Mouse (Mus musculus) heart, embryonic 16.5 days (tissue): ENCODE measurements around the gene Carmil1. TPM values are rescaled to one million over a fixed set of nuclear protein-coding genes. Genes with fewer than 3 reads are reported as not detected.
A peak's percentile ranks its signal among the peaks of the same experiment; 100 is the strongest.

Experiments used
- ATAC-seq: fragments of 200-750 bp; cut with Nextera tagmentation; replicated peaks from 2 replicates; pipeline ENCODE4 v1.8.0; 2017; ENCODE audit warnings: moderate number of reproducible peaks; ENCODE audit not compliant: insufficient read depth, low FRiP score; ENCODE audit errors: extremely low read depth
- H3K27ac ChIP-seq: fragments of 300-500 bp; sonication (generic); 2 replicates; pipeline ENCODE4 v1.5.1; 2014; ENCODE audit warnings: mild to moderate bottlenecking, low read length, control low read depth, moderate library complexity
- H3K27me3 ChIP-seq: fragments of 300-500 bp; sonication (generic); 2 replicates; pipeline ENCODE4 v1.6.1; 2014; ENCODE audit warnings: low read length, mixed read lengths; ENCODE audit not compliant: control insufficient read depth, insufficient read depth
- H3K36me3 ChIP-seq: fragments of 300-500 bp; sonication (generic); 2 replicates; pipeline ENCODE4 v1.6.1; 2014; ENCODE audit not compliant: control insufficient read depth, insufficient read depth
- H3K4me1 ChIP-seq: fragments of 300-500 bp; sonication (generic); 2 replicates; pipeline ENCODE4 v1.6.1; 2014; ENCODE audit warnings: low read length, mixed read lengths; ENCODE audit not compliant: control insufficient read depth, insufficient read depth
- H3K4me2 ChIP-seq: fragments of 300-500 bp; sonication (generic); 2 replicates; pipeline ENCODE4 v1.6.1; 2014; ENCODE audit warnings: low read depth, mild to moderate bottlenecking, control low read depth, low read length
- H3K4me3 ChIP-seq: fragments of 300-500 bp; sonication (generic); 2 replicates; pipeline ENCODE4 v1.5.1; 2014; ENCODE audit warnings: mild to moderate bottlenecking, control low read depth, low read length
- H3K9ac ChIP-seq: fragments of 300-500 bp; sonication (generic); 2 replicates; pipeline ENCODE4 v1.6.1; 2014; ENCODE audit warnings: low read length, control low read depth
- H3K9me3 ChIP-seq: fragments of 300-500 bp; sonication (generic); replicated peaks from 2 replicates; pipeline ENCODE4 v1.6.1; 2016; ENCODE audit warnings: low read length; ENCODE audit not compliant: control insufficient read depth
- WGBS: fragments of 180-500 bp; shearing (Covaris S2); extraction: QIAGEN DNeasy Blood & Tissue Kit; methylation state at CpG from one replicate; pipeline ENCODE4 v1.1.7; 2014; 5-methylcytosine and 5-hydroxymethylcytosine counted together
- polyA plus RNA-seq: library from polyadenylated mRNA; unstranded; fragments of >200 nt; fragmentation: Nextera tagmentation; extraction: Ambion mirVana; gene quantifications from 2 replicates; pipeline ENCODE4 v1.2.1, GENCODE M21; 2015

Carmil1 gene
- polyA plus RNA-seq, 1 experiment from 2014 or later: 8.4 TPM

- Histone ChIP-seq H3K36me3 (no peaks in the 10 kb centered on the region), H3K27ac (no peak overlapping the region), H3K9me3 (no peaks in the 10 kb centered on the region), H3K9ac (no peak overlapping the region), H3K4me3 (no peak overlapping the region), H3K27me3 (no peaks in the 10 kb centered on the region), H3K4me1 (no peaks in the 10 kb centered on the region), H3K4me2 (no peak overlapping the region)
- ATAC-seq: no peak
- WGBS: 60% methylated on average over 5 of the region's 5 CpGs
Measured at GRCm38 (mm10) chr13:24264760-24265159, 15.8 kb downstream of the Carmil1 start.

GRCm38 (mm10) chr13:24263560-24263959 is 17.0 kb downstream of the Carmil1 start:
- H3K27ac ChIP-seq: no peak overlapping the region
- H3K27me3 ChIP-seq: no peaks in the 10 kb centered on the region
- H3K4me2 ChIP-seq: no peak overlapping the region
- WGBS: 68% methylated on average over 4 of the region's 4 CpGs
- no peaks in the 10 kb centered on the region for H3K36me3 ChIP-seq
- ATAC-seq: no peak
- H3K9me3 ChIP-seq: no peaks in the 10 kb centered on the region
- H3K4me3 ChIP-seq: no peak overlapping the region
- no peak overlapping the region for H3K9ac ChIP-seq
- no peaks in the 10 kb centered on the region for H3K4me1 ChIP-seq

DNA sequence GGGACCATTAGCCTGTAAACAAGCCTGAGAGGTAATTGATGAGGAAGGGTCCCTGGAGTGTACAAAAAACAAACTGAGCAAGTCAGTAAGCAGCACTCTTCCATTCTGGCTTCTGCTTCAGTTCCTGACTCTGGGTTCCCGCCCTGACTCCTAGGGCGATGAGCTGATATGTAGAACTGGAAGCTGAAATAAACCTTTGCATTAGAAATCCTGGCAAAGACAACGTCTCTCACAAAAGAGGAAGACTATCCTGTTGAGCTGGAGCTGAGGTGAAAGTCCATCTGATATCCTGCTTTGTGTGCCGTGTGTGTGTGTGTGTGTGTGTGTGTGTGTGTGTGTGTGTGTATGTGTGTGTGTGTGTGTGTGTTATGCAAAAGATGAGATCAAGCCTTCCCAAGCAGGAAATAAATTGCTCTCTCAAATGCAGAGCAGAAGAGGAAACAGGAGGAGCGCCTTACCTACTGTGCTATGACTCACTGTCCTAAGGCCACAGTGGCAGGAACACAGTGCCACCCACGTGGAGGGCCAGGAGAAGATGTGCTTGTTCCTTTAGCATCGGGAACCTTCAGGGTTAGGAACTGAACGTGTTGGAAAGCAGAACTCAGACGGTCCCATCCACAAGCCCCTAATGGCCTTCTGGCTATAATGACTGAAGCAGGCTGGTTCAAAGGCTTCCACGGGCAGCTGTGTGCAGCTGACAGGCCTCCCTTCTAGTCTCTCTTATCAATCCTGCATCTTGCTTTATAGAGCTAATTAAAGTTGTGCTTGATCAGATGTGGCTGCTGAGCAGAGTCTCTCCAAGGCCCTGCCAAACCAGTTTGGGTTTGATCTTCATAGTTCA is 19.6 kb downstream of the Carmil1 start:
- H3K36me3 ChIP-seq: no peaks in the 10 kb centered on the region
- ATAC-seq: no peak
- H3K27me3 ChIP-seq: no peaks in the 10 kb centered on the region
- no peak overlapping the region for H3K4me3 ChIP-seq
- H3K9me3 ChIP-seq: no peaks in the 10 kb centered on the region
- H3K27ac ChIP-seq: no peak overlapping the region
- H3K4me1 ChIP-seq: no peaks in the 10 kb centered on the region
- H3K4me2 ChIP-seq: no peak overlapping the region
- 69% methylated on average over 10 of the region's 10 CpGs for WGBS
- no peak overlapping the region for H3K9ac ChIP-seq

DNA sequence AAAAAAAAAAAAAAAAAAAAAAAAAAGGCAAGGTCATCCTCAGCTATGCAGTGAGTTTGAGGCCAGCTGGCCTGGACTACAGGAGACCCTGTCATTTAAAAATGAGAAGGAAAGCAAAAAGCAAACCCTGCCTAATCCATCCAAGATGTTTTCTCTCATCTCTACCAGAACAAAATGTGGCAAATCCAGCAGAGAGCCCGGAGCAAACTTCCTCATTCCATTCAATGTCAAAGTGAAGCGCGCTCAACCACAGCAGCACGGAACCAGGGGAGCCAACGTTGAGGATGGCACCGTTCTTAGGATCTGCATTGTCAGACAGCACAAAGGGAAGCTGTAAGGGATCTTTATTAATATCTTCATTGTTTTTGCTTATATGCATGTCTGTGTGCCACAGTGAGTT is 22.8 kb downstream of the Carmil1 start:
- Histone ChIP-seq H3K36me3 (no peaks in the 10 kb centered on the region), H3K4me2 (no peak overlapping the region), H3K4me1 (peaks cover 6% of the 10 kb centered on the region), H3K4me3 (no peak overlapping the region), H3K9me3 (no peaks in the 10 kb centered on the region), H3K9ac (no peak overlapping the region), H3K27me3 (no peaks in the 10 kb centered on the region), H3K27ac (no peak overlapping the region)
- ATAC-seq: no peak
- 83% methylated on average over 6 of the region's 6 CpGs for WGBS

DNA sequence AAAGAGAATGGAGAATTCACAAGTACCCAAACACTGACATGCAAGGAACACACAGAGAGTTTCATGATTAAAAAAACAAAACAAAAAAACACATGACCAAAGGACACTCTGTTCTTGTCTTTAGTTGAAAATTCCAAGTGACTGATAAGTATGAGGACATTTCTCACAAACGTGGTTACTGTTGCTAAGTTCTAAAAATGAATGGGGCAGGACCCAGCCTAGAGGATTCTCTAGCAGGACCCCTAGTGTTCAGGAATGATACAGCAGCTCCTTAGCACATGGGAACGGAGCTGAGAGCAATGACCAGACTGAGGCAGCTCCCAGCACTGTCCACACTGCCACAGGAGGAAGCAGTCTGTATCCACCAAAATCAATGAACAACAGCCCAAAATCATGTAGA is 26.6 kb downstream of the Carmil1 start:
- Histone ChIP-seq H3K4me2 (no peak overlapping the region), H3K4me3 (no peak overlapping the region), H3K9me3 (no peaks in the 10 kb centered on the region), H3K9ac (no peak overlapping the region), H3K27me3 (no peaks in the 10 kb centered on the region), H3K36me3 (no peaks in the 10 kb centered on the region), H3K27ac (no peak overlapping the region), H3K4me1 (peaks cover 9% of the 10 kb centered on the region)
- 10% methylated on average over 2 of the region's 2 CpGs for WGBS
- ATAC-seq: peak; percentile 78

DNA sequence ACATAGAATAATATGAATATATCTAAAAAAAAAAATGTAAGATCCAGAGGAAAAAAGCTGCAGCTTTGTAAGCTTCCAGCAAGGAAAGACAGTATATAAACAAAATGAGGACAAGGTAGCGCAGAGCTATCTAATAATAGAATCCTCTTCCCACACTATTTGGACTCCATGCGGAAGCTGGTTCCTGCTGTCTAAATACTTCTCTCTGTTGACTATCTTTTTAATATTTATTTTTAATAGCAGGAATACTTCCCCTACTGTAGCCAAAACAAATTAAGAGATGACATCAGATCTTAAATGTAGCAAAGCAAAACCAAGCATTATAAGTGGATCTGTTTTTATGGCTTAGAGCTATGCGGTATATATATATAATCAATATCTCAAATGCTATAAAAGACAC is 27.0 kb downstream of the Carmil1 start:
- Histone ChIP-seq H3K4me3 (no peak overlapping the region), H3K36me3 (no peaks in the 10 kb centered on the region), H3K4me2 (no peak overlapping the region), H3K4me1 (peaks cover 9% of the 10 kb centered on the region), H3K27me3 (no peaks in the 10 kb centered on the region), H3K9me3 (no peaks in the 10 kb centered on the region), H3K9ac (no peak overlapping the region), H3K27ac (no peak overlapping the region)
- no peak for ATAC-seq
- 62% methylated on average over 3 of the region's 3 CpGs for WGBS

GRCm38 (mm10) chr13:24251236-24251635 is 29.4 kb downstream of the Carmil1 start:
- no peak overlapping the region for H3K27ac ChIP-seq
- ATAC-seq: no peak
- H3K4me3 ChIP-seq: no peak overlapping the region
- H3K36me3 ChIP-seq: no peaks in the 10 kb centered on the region
- H3K9ac ChIP-seq: no peak overlapping the region
- H3K27me3 ChIP-seq: no peaks in the 10 kb centered on the region
- 87% methylated on average over 7 of the region's 7 CpGs for WGBS
- no peak overlapping the region for H3K4me2 ChIP-seq
- no peaks in the 10 kb centered on the region for H3K9me3 ChIP-seq
- H3K4me1 ChIP-seq: peaks cover 9% of the 10 kb centered on the region

DNA sequence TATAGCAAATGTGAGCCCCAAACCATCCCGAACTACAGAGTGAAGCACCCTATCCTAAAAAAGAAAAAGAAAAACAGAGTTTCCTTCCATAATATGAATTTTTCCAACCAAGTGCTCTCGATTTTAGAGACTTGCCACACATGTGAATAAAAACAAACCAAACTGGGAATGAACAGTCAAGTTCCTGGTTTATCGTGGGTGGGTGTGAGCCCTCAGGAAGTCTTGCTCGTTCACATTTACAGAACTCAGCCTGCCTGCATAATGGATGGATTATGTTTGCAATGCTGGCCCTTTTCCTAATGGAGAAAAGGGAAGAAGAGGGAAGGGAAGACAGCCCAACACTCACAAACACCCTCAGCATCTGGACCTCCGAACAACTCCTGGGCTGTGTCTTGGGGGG is 32.7 kb downstream of the Carmil1 start:
- Histone ChIP-seq H3K9me3 (no peaks in the 10 kb centered on the region), H3K4me2 (no peak overlapping the region), H3K27me3 (no peaks in the 10 kb centered on the region), H3K9ac (no peak overlapping the region), H3K27ac (no peak overlapping the region), H3K36me3 (no peaks in the 10 kb centered on the region), H3K4me3 (no peak overlapping the region), H3K4me1 (0 out of 2 replicates have a peak, but pooled peaks cover 3% of the 10 kb centered on the region)
- 62% methylated on average over 5 of the region's 5 CpGs for WGBS
- no peak for ATAC-seq

DNA sequence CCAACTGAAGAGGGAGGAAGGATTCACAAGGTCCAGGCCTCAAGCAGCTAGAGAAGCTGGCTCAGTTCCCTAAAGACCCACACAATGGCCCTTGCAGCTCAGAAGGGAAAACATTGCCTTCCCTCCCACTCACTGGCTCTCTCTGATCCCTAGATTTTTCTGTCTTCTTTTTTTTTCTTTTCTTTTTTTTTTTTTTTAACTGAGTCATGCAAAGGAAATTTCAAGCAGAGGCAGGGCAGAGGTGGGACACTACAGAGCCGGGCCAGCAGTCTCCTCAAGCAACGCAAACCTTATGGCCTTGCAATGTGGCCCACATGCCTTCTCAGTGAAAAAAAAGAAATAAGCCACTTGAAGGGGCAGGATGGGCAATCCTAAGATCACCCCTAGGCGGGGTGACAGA is 33.2 kb downstream of the Carmil1 start:
- no peak overlapping the region for H3K9ac ChIP-seq

More for the DNA sequence above, 33.2 kb downstream of the Carmil1 start:
- no peak overlapping the region for H3K4me2 ChIP-seq
- ATAC-seq: no peak
- H3K4me3 ChIP-seq: no peak overlapping the region
- H3K27ac ChIP-seq: no peak overlapping the region
- H3K27me3 ChIP-seq: no peaks in the 10 kb centered on the region
- H3K4me1 ChIP-seq: no peaks in the 10 kb centered on the region
- no peaks in the 10 kb centered on the region for H3K36me3 ChIP-seq
- 61% methylated on average over 3 of the region's 3 CpGs for WGBS
- no peaks in the 10 kb centered on the region for H3K9me3 ChIP-seq
